In genomic region chr1:133034091-133034460, GRCm38 (mm10) we compare ENCODE assay signal across 8 mouse cellular contexts. TPM values are rescaled to one million over a fixed set of nuclear protein-coding genes. Genes with fewer than 3 reads are reported as not detected.
A peak's percentile ranks its signal among the peaks of the same experiment; 100 is the strongest.
DNase-seq lines count a peak whose midpoint lies in the region; ATAC-seq and TF ChIP-seq lines count a peak whose summit lies in the region.

No protein-coding gene starts in this region.

- H3K4me3 ChIP-seq in heart, embryonic 10.5 days = peak overlapping the region; percentile 69
- peak overlapping the region; percentile 69 for H3K4me3 ChIP-seq in kidney, embryonic 14.5 days (ENCODE audit: low read length)
- peak overlapping the region; percentile 59 to 99; a peak in 3 of 4 replicates for H3K4me3 ChIP-seq in liver, embryonic 14.5 days (ENCODE audit: insufficient read depth in 1 of 2, low read depth in 2 of 2, low read length in 2 of 2)
- H3K4me3 ChIP-seq in neural tube, embryonic 11.5 days (ENCODE audit: low read depth, low read length) = peak overlapping the region; percentile 49

- in situ Hi-C loops in Patski (cut with MboI; ENCODE audit: low pct_unique_long_range_greater_than_20kb) = loop anchor here (25.0 kb wide), 1 partner anchor 578 kb away; the partner anchor contains the start of gene Snrpe

- WGBS in heart, embryonic 10.5 days = 3% methylated on average over 11 of the region's 11 CpGs
- 4% methylated on average over 11 of the region's 11 CpGs for WGBS in kidney, embryonic 14.5 days
- 1% methylated on average over 11 of the region's 11 CpGs for WGBS in liver, embryonic 14.5 days (ENCODE audit: insufficient replicate concordance)
- 2% methylated on average over 11 of the region's 11 CpGs for WGBS in neural tube, embryonic 11.5 days

- POLR2A ChIA-PET in Patski (lab: Charles Lee) = interaction anchor here (0.6 to 1.6 kb wide), 2 partner anchors 14 to 70 kb away, joined by 4 to 6 read pairs; no protein-coding TSS in a partner anchor

- H3K27me3 ChIP-seq in Patski = no peaks in the 10 kb centered on the region
- H3K27me3 ChIP-seq in heart, embryonic 10.5 days (ENCODE audit: insufficient read depth, poor library complexity, severe bottlenecking) = no peaks in the 10 kb centered on the region
- no peaks in the 10 kb centered on the region; the same call in 1 of the 2 replicates for H3K27me3 ChIP-seq in kidney, embryonic 14.5 days (ENCODE audit: control insufficient read depth, insufficient read depth, low read length)
- H3K27me3 ChIP-seq in liver, embryonic 14.5 days (ENCODE audit: control insufficient read depth, insufficient read depth, low read length) = no peaks in the 10 kb centered on the region
- H3K27me3 ChIP-seq in neural tube, embryonic 11.5 days (ENCODE audit: control insufficient read depth, insufficient read depth, low read length) = no peaks in the 10 kb centered on the region

- H3K27ac ChIP-seq in heart, embryonic 10.5 days = peak overlapping the region; percentile 79
- H3K27ac ChIP-seq in kidney, embryonic 14.5 days (ENCODE audit: low read depth, low read length) = no peak overlapping the region
- peak overlapping the region; percentile 26; the same call in 1 of the 2 replicates for H3K27ac ChIP-seq in liver, embryonic 14.5 days
- no peak overlapping the region for H3K27ac ChIP-seq in neural tube, embryonic 11.5 days (ENCODE audit: low read depth, low read length)

- H3K4me1 ChIP-seq in heart, embryonic 10.5 days = peaks cover 7% of the 10 kb centered on the region; the same call in 1 of the 2 replicates
- peaks cover 5% of the 10 kb centered on the region; the same call in 1 of the 2 replicates for H3K4me1 ChIP-seq in kidney, embryonic 14.5 days (ENCODE audit: control insufficient read depth, insufficient read depth, low read length)
- peaks cover 5 to 7% of the 10 kb centered on the region in 2 experiments; a peak in 3 of 4 replicates for H3K4me1 ChIP-seq in liver, embryonic 14.5 days (replicated peaks; ENCODE audit: control insufficient read depth in 2 of 2, insufficient read depth in 2 of 2, low read length in 1 of 2)
- no peaks in the 10 kb centered on the region for H3K4me1 ChIP-seq in neural tube, embryonic 11.5 days (ENCODE audit: control insufficient read depth, insufficient read depth, low read length)

- CTCF ChIA-PET in Patski (lab: Charles Lee) = interaction anchor here (1.2 kb wide), 1 partner anchor 53 kb away, joined by 5 read pairs; no protein-coding TSS in a partner anchor

- no peak for DNase-seq in Patski (ENCODE audit: low read depth, low spot score)
- DNase-seq in embryo, embryonic 10.5 days (ENCODE audit: low spot score) = peak; percentile 88
- DNase-seq in heart, embryonic 10.5 days (ENCODE audit: low spot score) = peak; percentile 78
- peak in 1 of 3 experiments; percentile 38 for DNase-seq in liver, embryonic 14.5 days (ENCODE audit: low read depth in 3 of 3, low spot score in 3 of 3)
- peak; percentile 72 for DNase-seq in neural tube, embryonic 11.5 days (ENCODE audit: low spot score)
- DNase-seq in urinary bladder, adult 18-20 months (ENCODE audit: low spot score in 2 of 2) = no peak

- peak; percentile 38 for ATAC-seq in CD4-positive, CD25-positive, alpha-beta regulatory T cell, adult 4 months
- ATAC-seq in Patski = peak; percentile 41
- ATAC-seq in kidney, embryonic 14.5 days (ENCODE audit: low FRiP score, low TSS enrichment) = peak; percentile 83
- peak; percentile 82 for ATAC-seq in liver, embryonic 14.5 days (ENCODE audit: insufficient read depth)
- peak; percentile 56 for ATAC-seq in neural tube, embryonic 11.5 days (ENCODE audit: insufficient read depth, low FRiP score, low TSS enrichment)

- no peak for TF ChIP-seq CTCF in Patski (IDR thresholded peaks at IDR 0.05)
- no peak for TF ChIP-seq CTCF in liver, embryonic 14.5 days (IDR thresholded peaks at IDR 0.05; ENCODE audit: low read depth)

- no peak for TF ChIP-seq EP300 in liver, embryonic 14.5 days (IDR thresholded peaks at IDR 0.05; ENCODE audit: low read depth)

- H3K9ac ChIP-seq in kidney, embryonic 14.5 days (ENCODE audit: low read depth, low read length) = no peak overlapping the region; the same call in 1 of the 2 replicates
- peak overlapping the region; percentile 58; the same call in 1 of the 2 replicates for H3K9ac ChIP-seq in liver, embryonic 14.5 days (replicated peaks)
- no peak overlapping the region for H3K9ac ChIP-seq in neural tube, embryonic 11.5 days (ENCODE audit: low read length)

- peak overlapping the region; percentile 58 for H3K4me2 ChIP-seq in kidney, embryonic 14.5 days (replicated peaks; ENCODE audit: low read depth, low read length)
- peak overlapping the region; percentile 61 for H3K4me2 ChIP-seq in liver, embryonic 14.5 days (ENCODE audit: low read depth)
- H3K4me2 ChIP-seq in neural tube, embryonic 11.5 days (ENCODE audit: low read depth) = 0 out of 2 replicates have a peak overlapping the region, but pooled peaks have one; percentile 19

- no peaks in the 10 kb centered on the region for H3K9me3 ChIP-seq in heart, embryonic 10.5 days
- no peaks in the 10 kb centered on the region for H3K9me3 ChIP-seq in kidney, embryonic 14.5 days (ENCODE audit: control insufficient read depth, low read length)
- no peaks in the 10 kb centered on the region for H3K9me3 ChIP-seq in liver, embryonic 14.5 days (ENCODE audit: control insufficient read depth, low read length)
- H3K9me3 ChIP-seq in neural tube, embryonic 11.5 days (ENCODE audit: control insufficient read depth, low read length) = no peaks in the 10 kb centered on the region

- no peaks in the 10 kb centered on the region for H3K36me3 ChIP-seq in heart, embryonic 10.5 days
- H3K36me3 ChIP-seq in kidney, embryonic 14.5 days (ENCODE audit: control insufficient read depth, insufficient read depth, low read length) = no peaks in the 10 kb centered on the region
- H3K36me3 ChIP-seq in liver, embryonic 14.5 days (replicated peaks; ENCODE audit: control insufficient read depth, insufficient read depth, low read depth) = no peaks in the 10 kb centered on the region
- H3K36me3 ChIP-seq in neural tube, embryonic 11.5 days (ENCODE audit: control insufficient read depth, insufficient read depth, low read length) = no peaks in the 10 kb centered on the region

RNA-seq across cellular contexts. Expression of gene Mdm4, which starts 3.7 kb away (rescaled TPM):
- polyA plus RNA-seq in CD4-positive, CD25-positive, alpha-beta regulatory T cell, adult 4 months (2017; shearing (Covaris generic)) = 100 to 1,000 TPM in 1 of 2 experiments, 10 to 100 TPM in 1; 97.4 to 119 TPM
- 59.2 TPM for polyA plus RNA-seq in Patski (2021)
- polyA plus RNA-seq in heart, embryonic 10.5 days (2016; fragmentation: Nextera tagmentation; extraction: Ambion mirVana) = 30.7 and 32.8 TPM in 2 replicates
- polyA plus RNA-seq in kidney, embryonic 14.5 days (2014; fragmentation: Nextera tagmentation; extraction: Ambion mirVana) = 36.0 and 57.6 TPM in 2 replicates
- 21.6 and 25.9 TPM in 2 replicates for polyA plus RNA-seq in liver, embryonic 14.5 days (2012; rRNA removed)
- 11.6 and 14.4 TPM in 2 replicates for polyA plus RNA-seq in liver, embryonic 14.5 days (2014; fragmentation: Nextera tagmentation; extraction: Ambion mirVana)
- 41.0 and 41.2 TPM in 2 replicates for polyA plus RNA-seq in neural tube, embryonic 11.5 days (2014; fragmentation: Nextera tagmentation; extraction: Ambion mirVana)

RNA-seq across cellular contexts. Expression of gene Pik3c2b, which starts 11.4 kb away (rescaled TPM):
- 1 to 10 TPM in 1 of 2 experiments, under 1 TPM in 1; 0.78 to 1.1 TPM for polyA plus RNA-seq in CD4-positive, CD25-positive, alpha-beta regulatory T cell, adult 4 months (2017; shearing (Covaris generic))
- 2.3 TPM for polyA plus RNA-seq in Patski (2021)
- 7.9 and 11.5 TPM in 2 replicates for polyA plus RNA-seq in heart, embryonic 10.5 days (2016; fragmentation: Nextera tagmentation; extraction: Ambion mirVana)
- polyA plus RNA-seq in kidney, embryonic 14.5 days (2014; fragmentation: Nextera tagmentation; extraction: Ambion mirVana) = 6.3 and 9.1 TPM in 2 replicates
- polyA plus RNA-seq in liver, embryonic 14.5 days (2012; rRNA removed) = 0.76 and 0.83 TPM in 2 replicates
- polyA plus RNA-seq in liver, embryonic 14.5 days (2014; fragmentation: Nextera tagmentation; extraction: Ambion mirVana) = 0.48 and 0.75 TPM in 2 replicates
- 14.6 and 15.4 TPM in 2 replicates for polyA plus RNA-seq in neural tube, embryonic 11.5 days (2014; fragmentation: Nextera tagmentation; extraction: Ambion mirVana)

Comparison
In these comparisons a context has a peak if more than half of its experiments do, and no peak if none do; other contexts are left out.
1. DNase-seq: peak in embryo, embryonic 10.5 days (single experiment), heart, embryonic 10.5 days (single experiment) and neural tube, embryonic 11.5 days (single experiment); none in Patski (single experiment) and urinary bladder, adult 18-20 months (0 of 2).
2. H3K27ac ChIP-seq: peak in heart, embryonic 10.5 days (single experiment) and liver, embryonic 14.5 days (single experiment); none in kidney, embryonic 14.5 days (single experiment) and neural tube, embryonic 11.5 days (single experiment).
3. Peak in every context shown above with its lines, with median percentiles within 50 percentile points of each other: ATAC-seq, H3K4me3 ChIP-seq and H3K4me2 ChIP-seq.